Mouse (Mus musculus) thymus, postnatal 36 days (tissue): Measurements from ENCODE around the gene Phlpp1.
A peak's percentile ranks its signal among the peaks of the same experiment; 100 is the strongest.

Experiments used
- DNase-seq, 2 experiments: peaks; one replicate each; pipeline ENCODE4 v3.0.0; 2022; ENCODE audit warnings: mixed read lengths in 2 of 2

Gene Phlpp1

DNA sequence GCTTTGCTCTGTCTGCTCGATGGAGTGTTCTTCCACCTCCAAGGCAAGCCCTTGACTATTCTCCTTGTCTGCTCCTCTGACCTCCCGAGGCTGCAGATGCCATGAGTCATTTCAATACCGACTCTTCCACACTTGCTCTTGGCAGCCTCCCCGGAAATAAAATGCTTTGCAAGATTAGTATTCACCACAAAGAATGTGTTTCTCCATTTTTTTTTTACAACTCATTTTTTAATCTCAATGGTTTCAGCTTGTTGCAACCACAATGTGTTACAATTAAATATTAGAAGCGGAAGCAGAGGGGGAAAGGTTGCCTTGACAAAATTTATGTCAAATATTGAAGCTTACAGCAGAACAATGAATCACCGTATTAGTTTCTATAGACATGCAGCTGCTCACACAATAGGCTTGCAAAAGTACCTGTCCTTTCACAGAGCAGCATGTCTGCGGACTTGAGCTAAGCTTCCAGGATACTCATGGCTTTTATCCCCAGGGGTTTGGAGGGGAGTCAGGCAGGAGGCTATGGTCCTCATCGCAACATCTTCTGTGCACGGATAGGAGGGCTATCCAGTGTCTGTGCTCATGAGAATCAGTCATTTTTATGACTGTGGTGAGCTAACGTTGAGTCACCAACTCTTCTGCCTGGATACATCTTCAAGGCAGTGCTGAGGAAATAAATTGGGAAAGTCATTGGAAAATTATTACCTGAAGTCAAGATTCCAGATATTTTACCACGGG lies 229.5 kb downstream of the Phlpp1 start:
- DNase-seq = no peak

DNA sequence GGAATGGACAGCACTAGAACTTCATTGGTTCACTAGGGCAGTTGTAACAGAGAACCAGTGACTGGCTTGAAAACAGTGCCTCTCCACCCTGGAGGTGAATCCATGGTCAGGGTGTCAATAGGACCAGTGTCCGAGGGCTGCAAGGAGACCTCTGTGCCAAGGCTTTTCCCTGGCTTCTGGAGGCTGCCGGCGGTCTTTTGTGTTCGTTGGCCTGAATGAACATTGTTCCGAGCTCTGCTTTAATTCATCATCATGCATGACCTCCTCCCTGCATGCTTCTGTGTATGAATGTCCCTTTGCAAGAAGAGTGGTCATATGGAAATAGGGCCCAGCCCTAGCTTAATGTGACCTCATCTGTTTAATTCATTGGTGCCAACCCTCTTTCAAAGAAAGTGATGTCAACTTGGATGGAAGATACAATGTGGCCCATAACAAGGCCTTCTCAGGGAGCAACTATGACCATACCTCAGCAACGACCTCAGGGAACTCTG lies 231.5 kb downstream of the Phlpp1 start:
- DNase-seq = no peak

DNA sequence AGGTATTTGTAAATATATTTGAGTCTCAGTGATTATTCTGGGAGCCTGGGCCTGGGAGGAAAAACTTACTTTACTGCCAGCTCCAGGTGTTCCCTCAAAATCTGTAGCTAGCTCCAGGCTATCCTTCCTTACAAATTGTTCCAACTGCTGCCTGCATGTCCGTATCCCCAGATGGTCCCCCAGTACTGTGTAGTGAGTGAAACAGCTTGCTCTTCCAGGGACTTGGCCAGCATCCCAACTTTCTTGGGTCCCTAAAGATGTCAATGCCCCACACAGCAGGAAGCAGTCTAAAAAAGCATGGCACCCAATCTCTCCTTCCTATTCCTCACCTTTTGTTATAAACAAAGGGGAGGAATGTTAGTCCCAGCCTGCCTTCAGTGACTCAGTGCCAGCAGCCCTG lies 235.3 kb downstream of the Phlpp1 start:
- DNase-seq = no peak

DNA sequence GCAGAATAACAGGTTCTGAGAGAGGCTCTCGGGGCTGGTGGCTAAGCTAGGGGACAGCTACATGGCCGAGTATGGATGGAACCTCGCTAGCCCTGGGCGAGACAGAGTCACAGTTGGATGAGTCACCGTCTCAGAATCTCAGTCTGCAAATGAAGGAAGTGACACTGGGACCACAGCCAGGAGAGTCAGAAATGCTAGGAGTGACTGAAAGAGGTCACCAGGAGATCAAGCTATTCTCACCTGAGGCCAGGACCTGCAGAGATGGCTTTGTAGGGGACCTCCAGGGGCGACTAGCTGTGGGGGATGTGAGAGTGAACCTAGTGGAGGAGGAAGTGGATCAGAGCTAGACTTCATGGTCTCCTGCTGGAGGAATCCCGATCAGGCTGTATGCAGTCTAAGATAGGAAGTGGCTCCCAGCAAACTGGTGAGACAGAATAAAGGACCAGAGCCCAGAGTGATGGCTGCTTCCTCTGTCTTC lies 236.4 kb downstream of the Phlpp1 start:
- DNase-seq = no peak

DNA sequence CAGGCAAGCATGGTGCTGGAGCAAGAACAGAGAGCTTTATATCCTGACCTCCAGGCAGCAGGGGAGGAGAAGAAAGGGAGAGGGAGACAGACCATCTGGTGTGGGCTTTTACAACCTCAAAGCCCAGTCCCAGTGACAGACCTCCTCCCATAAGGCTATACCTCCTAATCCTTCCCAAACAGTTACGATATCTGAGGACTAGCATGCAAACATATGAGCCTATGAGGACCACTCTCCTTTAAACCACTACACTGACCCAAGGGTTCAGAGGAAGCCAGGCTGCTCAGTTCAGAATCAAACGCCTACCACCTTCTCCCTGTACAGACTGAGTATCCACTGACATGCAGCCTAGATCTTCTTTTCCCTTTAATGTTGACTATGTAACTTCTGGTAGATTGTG lies 239.3 kb downstream of the Phlpp1 start:
- DNase-seq = no peak

DNA sequence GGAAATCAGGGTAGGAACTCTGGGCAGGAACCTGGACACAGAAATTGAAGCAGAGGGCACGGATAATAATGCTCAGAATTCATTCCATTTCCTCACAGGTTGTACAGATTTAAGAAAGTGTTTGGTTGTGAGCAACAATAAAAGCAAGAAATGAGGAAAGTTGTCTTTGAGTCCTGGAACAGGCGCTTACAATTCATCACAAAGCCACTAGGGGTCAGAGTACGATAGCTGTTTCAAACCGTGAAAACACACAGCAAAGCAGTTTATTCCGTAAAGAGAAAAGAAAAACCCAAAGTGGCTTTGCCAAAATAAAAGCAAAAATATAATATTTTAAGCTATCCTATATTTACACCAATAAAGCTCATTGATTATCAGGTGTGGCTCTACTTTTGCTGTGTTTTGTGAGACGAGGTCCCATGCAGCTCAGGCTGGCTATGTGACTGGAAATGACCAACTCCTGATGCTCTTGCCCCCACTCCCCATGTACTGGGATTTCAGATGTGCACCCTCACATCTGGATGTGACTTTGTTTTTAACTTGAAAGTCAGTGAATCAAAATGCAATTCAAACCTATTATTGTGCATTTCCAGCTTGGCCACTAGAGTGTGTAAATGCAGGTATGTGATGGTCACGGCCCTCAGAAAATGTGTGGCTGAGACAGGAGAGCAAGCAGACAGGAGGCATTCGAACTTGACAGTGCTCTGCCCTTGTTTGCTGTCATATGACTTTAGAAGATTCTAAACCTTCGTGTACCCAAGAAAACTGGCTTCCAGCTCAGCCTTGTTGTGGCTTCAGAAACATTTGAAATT lies 253.8 kb downstream of the Phlpp1 start:
- DNase-seq = no peak

DNA sequence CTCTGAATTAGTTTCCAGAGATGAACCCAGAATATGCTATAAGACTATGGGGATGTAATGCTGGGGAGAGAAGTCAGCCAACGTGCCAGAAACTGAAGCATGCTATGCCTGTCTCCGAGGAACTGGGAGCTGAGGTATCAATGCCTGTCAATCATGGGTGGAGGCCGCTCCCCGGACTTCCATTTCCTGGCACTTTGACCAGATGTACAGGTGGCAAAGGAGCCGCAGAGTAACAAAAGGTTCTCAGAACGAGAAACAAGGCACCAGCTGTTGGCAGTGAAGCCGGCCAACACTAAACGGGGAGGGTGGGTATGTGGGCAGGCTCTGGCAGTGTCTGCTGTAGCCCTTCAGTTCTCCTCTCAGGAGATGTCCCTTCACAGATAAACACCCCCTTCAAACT lies 256.6 kb downstream of the Phlpp1 start:
- DNase-seq = no peak

DNA sequence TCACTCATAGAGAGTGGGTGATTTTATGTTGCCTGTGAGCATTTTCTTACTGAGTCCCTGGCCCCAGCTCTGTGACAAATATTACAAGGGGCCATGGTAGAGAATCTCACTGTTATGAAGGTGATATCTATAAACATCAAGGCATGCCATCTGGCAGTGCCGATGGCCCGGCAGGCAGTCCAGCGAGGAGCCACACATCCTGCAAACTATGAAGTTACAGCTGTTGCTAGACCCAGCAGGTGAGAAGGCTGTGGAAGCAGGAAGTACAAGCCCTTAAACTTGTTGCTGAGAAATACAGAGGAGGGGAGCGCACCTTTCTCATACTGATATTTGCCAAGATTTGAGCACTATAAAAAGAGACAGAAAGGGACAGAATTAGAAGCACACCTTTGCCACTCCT lies 257.0 kb downstream of the Phlpp1 start:
- DNase-seq = peak; percentile 12 to 20

DNA sequence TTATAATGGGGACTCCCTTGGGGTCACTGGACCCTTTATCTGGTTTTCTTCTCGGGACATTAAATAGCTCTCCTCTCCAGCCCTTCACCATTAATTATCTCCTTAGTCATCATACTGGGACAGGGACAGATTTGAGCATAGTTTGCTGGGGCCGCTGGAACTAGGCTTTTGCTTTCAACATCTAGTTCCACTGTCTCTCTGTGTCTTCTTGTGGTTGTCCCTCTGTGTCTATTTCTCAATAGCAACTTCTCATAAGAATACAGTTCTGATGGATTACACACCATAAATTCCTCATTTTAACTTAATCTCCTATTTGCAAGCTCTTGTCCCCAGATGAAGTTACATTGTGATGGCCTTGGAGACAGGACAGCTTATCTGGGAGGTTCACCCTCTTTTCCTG lies 262.0 kb downstream of the Phlpp1 start:
- no peak for DNase-seq
